Mouse (Mus musculus) ES-Bruce4 (cell line): Measurements from ENCODE around the gene Tmem43.

Experiments
- CTCF ChIP-seq: IDR thresholded peaks from one replicate; pipeline ENCODE4 v1.8.1; 2011; ENCODE audit warnings: low read depth, low read length
- EP300 ChIP-seq: IDR thresholded peaks from 2 replicates; pipeline ENCODE4 v1.6.1; 2011; ENCODE audit warnings: low read depth, low read length; ENCODE audit not compliant: insufficient read depth
- POLR2A ChIP-seq: IDR thresholded peaks from one replicate; pipeline ENCODE4 v1.8.1; 2011; ENCODE audit warnings: low read length; ENCODE audit not compliant: insufficient read depth

DNA sequence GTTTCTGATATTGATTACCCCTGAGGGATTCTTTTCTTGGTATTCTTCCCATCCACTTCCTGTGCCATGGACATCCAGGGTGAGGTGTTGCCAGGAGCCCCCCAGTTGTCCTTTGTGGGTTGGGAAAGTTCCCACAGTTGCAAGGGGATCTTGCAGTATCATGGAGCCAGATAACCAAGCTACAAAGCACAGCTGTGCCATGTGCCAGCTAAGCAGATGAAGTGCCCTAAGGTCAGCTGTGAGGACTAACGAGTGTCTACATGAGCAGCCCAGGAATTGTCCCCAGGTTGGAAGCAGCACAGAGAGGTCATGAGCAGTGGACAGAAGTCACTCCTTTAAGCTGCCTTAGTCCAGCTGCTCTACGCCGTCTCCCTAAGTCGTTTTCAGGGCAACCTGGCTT is 52.0 kb downstream of the Tmem43 start:
- no peak for TF ChIP-seq CTCF
- no peak for TF ChIP-seq POLR2A
- TF ChIP-seq EP300: no peak
